Mouse (Mus musculus) gastrocnemius, postnatal 14 days (tissue): Measurements from ENCODE around the gene Ank2. TPM values are rescaled to one million over a fixed set of nuclear protein-coding genes. Genes with fewer than 3 reads are reported as not detected.
"Not testable (repeated sequence)": the region's sequence is repeated elsewhere in the genome, so short reads cannot be mapped to it uniquely, and the experiment has no call there.

Source experiments
- DNase-seq: peaks from one replicate; pipeline ENCODE4 v3.0.0; 2021; ENCODE audit warnings: mixed read lengths
- intact Hi-C: fragments of 180-260 bp; cut with DNase I; formaldehyde crosslinking; loops from one replicate; pipeline ENCODE4 v1.15.1; 2025; ENCODE audit warnings: low total_unique reads
- total RNA-seq, 2 experiments: library from RNA; stranded (reverse); gene quantifications; 2 replicates each; pipeline ENCODE4 v1.2.3; 2021

Gene Ank2
- total RNA-seq, 2 experiments from 2014 or later = 98.1 to 119 TPM

DNA sequence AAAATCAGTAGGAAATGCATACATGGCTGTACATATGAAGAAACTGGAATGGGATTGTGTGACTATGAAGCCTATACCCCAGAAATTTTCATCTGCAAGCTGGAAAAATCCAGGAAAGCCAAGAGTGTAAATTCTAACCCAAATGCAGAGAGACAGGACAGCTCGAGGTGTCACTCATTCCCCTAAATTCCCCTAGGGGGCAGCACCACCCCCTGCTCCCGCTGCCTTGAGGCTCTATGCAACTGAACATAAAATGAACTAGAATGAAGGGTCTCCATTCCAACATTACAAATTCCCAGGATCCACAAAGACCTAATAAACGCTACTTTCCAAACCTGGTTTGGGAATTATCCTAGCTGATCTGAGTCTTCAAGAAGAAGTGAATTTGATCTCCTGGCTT is 48.1 kb downstream of the Ank2 start:
- DNase-seq = peak; percentile 24
- intact Hi-C loops = loop anchor here (5.0 kb wide), 1 partner anchor 96 kb away; no protein-coding TSS in a partner anchor

GRCm38 (mm10) chr3:127446173-127446572 is 53.0 kb downstream of the Ank2 start:
- peak; percentile 61 for DNase-seq
- intact Hi-C loops = loop anchor here (5.0 kb wide), 1 partner anchor 124 kb away; no protein-coding TSS in a partner anchor

DNA sequence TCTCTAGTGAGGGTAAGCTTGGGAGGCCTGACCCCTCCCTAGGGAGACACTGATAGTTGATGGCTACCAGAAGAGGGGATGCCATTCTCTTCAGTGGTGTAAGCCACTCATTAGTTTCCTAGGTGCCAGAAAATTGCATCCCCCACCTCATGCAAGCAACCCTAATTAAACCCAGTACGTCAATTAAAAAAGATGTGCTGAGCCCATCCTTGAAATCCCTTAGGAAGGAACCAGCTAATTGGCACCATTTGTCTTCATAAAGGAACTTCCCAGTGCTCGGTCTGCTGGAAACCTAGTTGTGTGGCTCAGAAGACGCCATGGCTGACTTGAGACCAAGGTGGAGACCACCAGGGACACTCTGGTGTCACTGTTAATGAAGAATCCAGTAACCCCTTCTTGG is 65.9 kb downstream of the Ank2 start:
- no peak for DNase-seq
- intact Hi-C loops = no loop called here

GRCm38 (mm10) chr3:127429866-127430265 is 69.3 kb downstream of the Ank2 start:
- intact Hi-C loops = no loop called here

GRCm38 (mm10) chr3:127428527-127428926 is 70.6 kb downstream of the Ank2 start:
- intact Hi-C loops = no loop called here

More at GRCm38 (mm10) chr3:127429866-127430265, 69.3 kb downstream of the Ank2 start:
- no peak for DNase-seq

GRCm38 (mm10) chr3:127416950-127417349 is 82.2 kb downstream of the Ank2 start:
- intact Hi-C loops = no loop called here
- no peak for DNase-seq

More at GRCm38 (mm10) chr3:127428527-127428926, 70.6 kb downstream of the Ank2 start:
- DNase-seq = no peak

DNA sequence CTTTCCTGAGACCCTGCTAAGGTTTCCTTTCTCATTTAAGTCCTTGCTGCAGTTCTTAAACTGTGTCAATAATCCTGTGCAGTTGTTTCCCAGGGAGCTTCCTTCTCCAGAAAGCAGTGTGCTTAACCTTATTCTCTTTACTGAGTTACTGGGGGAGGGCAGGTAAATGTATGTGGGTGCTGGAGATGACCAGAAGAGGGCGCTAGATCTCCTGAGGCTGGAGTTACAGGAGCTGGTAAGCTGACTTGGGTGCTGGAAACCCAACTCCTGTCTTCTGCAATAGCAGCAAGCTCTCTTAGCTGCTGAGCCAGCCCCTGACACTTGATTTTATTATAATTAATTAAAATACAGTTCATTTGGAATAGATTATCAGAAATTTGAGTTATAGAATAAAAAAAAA is 84.7 kb downstream of the Ank2 start:
- no peak for DNase-seq
- intact Hi-C loops = no loop called here

DNA sequence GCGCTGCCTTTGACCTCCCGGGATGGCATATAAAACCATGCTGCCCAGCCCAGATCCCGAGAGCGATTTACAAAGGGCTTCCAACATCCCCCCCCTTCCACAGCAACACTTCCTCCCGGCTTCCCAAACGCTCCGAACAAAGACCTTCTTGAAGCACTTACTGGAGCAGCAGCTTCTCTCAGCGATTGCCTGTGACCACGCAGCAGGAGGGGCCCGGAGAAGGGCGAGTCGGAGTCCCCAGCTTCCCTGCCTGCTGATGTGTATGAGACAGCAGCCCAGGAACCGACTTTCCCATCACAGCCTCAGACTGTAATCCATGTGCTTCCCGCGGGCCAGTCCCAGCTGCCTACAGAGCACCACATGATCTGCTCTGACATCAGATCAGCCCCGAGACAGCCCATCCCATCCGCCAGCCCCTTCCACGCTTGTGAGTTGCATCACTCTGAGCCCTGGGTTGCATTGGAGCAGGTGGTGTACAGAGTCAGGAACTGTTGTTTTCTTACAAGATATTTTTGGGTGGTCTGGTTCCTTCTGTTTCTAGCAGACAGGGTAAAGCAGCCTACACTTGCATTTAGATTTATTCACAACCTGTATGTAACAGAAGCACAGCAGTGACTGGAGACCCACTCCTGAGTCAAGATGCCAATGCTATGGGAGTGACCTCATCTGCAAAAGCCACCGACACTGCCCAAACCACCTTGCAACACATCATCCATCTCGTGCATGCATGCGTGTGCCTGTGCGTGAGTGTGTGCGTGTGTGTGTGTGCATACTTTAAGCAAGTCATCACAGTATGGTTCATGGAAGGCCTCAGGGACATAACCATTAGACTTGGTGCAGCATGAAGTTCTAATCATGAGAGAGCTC is 90.2 kb downstream of the Ank2 start:
- DNase-seq = peak; percentile 82

GRCm38 (mm10) chr3:127407868-127408574 is 91.1 kb downstream of the Ank2 start:
- intact Hi-C loops = no loop called here
- no peak for DNase-seq

More for the DNA sequence above, 90.2 kb downstream of the Ank2 start:
- intact Hi-C loops = no loop called here

DNA sequence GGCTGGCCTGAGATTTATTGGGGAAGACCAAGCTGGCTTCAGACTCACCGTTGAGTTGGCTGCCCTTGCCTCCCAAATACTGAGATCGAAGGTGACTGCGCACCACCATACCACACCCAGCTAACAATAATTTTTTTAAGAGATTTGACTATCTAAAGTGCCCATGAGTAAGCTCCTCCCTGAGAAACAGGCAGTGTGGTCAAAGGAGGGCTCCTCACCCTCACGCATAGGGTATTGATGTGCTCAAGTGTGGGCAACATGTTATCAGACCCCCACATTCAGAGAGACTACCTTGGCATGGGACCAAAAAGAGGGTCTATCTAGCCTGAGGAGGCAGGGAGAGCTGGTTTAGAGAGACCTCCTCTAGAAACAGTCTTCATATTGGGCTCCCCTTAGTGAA is 92.3 kb downstream of the Ank2 start:
- DNase-seq = no peak
- intact Hi-C loops = no loop called here

GRCm38 (mm10) chr3:127404371-127404770 is 94.8 kb downstream of the Ank2 start:
- intact Hi-C loops = no loop called here
- no peak for DNase-seq

GRCm38 (mm10) chr3:127400976-127401375 is 98.2 kb downstream of the Ank2 start:
- intact Hi-C loops = no loop called here
- DNase-seq = no peak

DNA sequence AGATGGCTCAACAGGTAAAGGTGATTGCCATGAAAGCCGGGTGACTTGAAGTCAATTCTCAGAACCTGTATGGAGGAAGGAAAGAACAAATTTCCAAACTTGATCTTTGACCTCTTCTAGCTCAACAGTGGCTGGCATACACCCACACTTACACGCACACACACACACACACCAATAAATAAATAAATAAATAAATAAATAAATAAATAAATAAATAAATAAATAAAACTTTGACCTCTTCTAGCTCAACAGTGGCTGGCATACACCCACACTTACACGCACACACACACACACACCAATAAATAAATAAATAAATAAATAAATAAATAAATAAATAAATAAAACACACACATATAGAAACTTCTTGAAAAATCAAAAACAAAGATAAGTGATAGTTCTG is 98.7 kb downstream of the Ank2 start:
- DNase-seq, intact Hi-C loops: not testable (repeated sequence)

DNA sequence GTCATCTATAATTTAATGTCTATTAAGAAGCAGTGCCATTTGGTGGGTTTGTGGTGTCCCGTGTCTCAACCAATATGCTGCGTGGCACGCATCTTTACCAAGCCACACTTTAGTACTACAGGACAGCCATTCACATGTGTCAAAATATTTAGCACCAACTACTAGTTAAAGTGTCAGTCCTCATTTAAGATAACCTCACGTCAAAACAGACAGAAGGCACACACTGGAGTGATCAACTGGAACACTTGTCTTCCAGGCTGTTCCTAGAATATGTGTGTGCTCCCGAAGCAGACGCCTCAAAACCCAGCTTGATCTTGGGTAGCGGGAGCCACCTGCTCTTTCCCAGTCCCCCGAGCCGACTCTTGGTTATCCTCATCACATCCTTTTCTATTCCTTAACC is 101.4 kb downstream of the Ank2 start:
- intact Hi-C loops = no loop called here
- DNase-seq = no peak

- DNase-seq = no peak
- intact Hi-C loops = no loop called here
These were observed 103.9 kb downstream of the Ank2 start for GRCm38 (mm10) chr3:127395202-127395601.

GRCm38 (mm10) chr3:127387016-127387517 is 112.1 kb downstream of the Ank2 start:
- intact Hi-C loops = no loop called here

GRCm38 (mm10) chr3:127383231-127383630 is 115.9 kb downstream of the Ank2 start:
- intact Hi-C loops = no loop called here
- no peak for DNase-seq

More at GRCm38 (mm10) chr3:127387016-127387517, 112.1 kb downstream of the Ank2 start:
- DNase-seq = no peak

DNA sequence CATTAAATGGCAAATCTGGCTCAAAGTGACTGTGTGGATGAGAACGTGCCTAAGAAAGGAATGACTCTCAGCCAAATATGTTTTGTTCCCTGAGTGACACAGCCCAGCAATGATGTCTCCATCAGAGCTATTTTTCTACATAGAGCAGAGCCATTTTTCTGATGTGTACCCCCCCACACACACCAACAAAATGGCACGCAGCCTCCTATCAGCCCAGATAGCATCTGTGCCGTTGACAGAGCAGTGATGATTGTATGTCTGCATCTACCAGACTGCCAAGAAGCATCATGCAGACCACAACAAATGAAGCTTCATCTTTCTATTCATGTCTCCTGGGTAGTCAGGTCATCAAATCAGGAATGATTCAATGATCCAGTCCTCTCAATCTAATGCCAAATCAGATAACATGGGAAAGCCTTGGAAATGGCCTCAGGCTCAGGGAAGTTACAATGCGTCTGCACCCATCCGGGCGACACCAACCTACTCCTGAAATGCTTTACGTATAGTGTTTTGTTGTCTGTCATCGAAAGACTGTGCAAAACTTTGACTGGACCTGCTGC is 122.2 kb downstream of the Ank2 start:
- intact Hi-C loops = no loop called here
- no peak for DNase-seq

- DNase-seq = no peak
- intact Hi-C loops = no loop called here
These were observed 123.0 kb downstream of the Ank2 start for GRCm38 (mm10) chr3:127375956-127376660.
